Mouse (Mus musculus): ENCODE results near the gene Olfr608. TPM values are rescaled to one million over a fixed set of nuclear protein-coding genes. Genes with fewer than 3 reads are reported as not detected.
"Not testable (repeated sequence)": the region's sequence is repeated elsewhere in the genome, so short reads cannot be mapped to it uniquely, and the experiment has no call there.

Olfr608 gene
- not detected for total RNA-seq (2021)
- long read RNA-seq: 0 reads

DNA sequence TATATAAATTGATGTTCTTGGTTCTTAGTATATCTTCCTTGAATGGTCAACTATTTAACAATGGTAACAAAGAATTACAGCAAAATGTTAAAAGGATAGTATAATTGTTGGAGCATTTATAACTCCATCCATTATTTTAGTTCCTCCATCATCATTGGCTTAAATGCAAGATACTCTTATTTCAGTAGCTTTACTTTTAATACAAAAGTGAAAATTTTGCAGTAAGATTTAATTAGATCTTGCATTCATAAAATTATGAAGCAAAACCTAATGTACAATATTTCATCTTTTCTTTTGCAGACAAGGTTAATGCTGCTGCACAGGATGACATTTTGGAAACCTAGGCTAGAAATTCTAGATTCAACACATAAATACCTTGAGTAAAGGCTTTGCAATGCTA, at the start of gene Olfr608:
Gene Olfr608, plus strand, starts transcription at position 301 of the 400 bp plus-strand sequence.
- no peak for DNase-seq (ENCODE audit: low spot score in 2 of 2)

DNA sequence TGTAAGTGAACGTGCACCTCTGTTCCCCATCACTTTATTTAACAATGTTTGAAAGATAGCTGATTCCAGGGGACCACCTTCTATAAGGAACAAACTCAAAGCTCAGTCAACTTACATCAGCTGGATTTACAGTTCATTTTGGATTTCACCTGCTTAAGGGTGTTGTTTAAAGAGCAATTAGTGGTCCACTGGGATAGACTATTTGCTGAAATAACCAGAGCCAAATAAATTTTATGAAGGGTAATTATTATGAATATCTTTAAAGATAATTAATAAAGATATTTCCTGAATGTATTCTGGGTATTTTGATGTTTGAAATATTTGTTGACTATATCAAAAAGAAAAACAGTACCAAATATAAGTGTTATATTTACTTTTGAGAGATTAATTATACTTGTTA, 24.3 kb upstream of the Olfr608 start, which contains the start of gene Olfr605:
Gene Olfr605, minus strand, starts transcription at position 101 of the 400 bp plus-strand sequence.
- DNase-seq (ENCODE audit: low spot score in 2 of 2): no peak

DNA sequence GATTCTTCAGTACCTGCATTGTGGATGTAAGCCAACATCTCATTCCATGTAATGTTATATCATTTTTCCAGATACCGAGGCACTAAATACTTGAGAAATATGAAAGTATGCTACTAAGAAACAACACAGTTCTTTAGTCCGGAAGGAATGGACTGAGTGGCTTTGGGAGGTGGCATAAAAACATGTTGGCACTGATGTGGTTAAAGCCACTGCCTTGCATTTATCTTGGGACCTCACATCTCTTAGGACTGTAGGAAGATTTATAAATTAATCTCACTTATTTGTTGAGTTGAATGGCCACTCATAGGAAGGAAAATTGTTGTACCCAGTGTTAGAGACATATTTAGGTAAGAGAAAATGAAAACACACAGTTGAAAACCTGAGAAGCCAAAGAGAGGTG, 20.9 kb upstream of the Olfr608 start, which contains the start of gene Olfr606:
Gene Olfr606, plus strand, starts transcription at position 301 of the 400 bp plus-strand sequence.
- DNase-seq (ENCODE audit: low spot score in 2 of 2): no peak

DNA sequence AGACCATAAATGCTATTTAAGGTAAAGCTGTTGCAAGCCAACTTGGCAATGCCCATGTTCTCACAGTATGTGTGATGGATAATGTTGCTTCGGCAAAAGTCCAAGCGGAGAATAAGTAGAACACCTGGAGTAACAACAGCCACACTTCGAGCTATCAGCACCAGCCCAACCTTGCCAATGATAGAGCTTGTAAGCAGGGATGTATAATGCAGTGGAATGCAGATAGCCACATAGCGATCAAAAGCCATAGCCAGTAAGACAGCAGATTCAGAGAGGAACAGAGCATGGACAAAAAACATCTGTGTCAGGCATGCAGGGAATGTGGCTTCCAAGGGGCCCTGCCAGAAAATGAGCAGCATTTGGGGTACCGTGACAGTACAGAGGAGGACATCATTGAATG, 9.1 kb upstream of the Olfr608 start:
- no peak for DNase-seq (ENCODE audit: low spot score in 2 of 2)

DNA sequence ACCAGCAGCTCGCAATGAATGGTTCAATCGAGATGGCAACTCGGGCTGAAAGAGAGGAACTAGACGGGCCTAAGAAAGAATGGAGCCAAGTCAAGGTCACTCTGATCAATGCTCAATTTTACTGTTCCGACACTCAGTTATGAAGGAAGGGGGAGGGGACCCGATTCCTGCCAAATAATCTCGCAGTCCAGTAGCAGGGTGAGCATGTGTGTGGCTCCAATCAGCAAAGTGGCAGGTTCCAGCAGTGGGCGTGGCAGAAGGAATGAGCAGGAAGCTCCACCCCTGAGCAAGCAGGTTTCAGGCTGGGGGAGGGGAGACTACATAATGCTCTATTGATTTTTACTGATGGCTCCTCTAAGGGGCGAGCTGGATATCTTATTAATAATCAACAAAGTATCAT, 7.4 kb downstream of the Olfr608 start:
- DNase-seq (ENCODE audit: low spot score in 2 of 2): not testable (repeated sequence)

DNA sequence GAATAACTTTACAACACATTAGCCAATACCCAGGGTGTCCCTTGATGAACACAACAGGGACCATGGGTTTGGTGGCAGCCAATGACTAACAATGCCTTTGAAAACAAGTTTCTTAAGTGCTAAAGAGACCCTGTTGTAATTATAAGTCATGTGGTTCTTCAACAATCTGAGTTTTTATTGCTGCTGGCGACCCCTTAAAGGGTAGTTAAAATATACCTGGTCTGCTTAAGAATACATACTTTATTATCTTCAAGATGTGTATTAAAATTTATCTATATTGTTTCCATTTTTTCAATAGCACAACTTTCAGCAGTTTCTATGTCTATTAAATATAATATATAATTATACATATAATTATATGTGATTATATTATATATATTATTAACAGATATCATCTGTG, 28.3 kb downstream of the Olfr608 start, which contains the start of gene Olfr609:
Gene Olfr609, minus strand, starts transcription at position 101 of the 400 bp plus-strand sequence.
- DNase-seq (ENCODE audit: low spot score in 2 of 2): no peak

DNA sequence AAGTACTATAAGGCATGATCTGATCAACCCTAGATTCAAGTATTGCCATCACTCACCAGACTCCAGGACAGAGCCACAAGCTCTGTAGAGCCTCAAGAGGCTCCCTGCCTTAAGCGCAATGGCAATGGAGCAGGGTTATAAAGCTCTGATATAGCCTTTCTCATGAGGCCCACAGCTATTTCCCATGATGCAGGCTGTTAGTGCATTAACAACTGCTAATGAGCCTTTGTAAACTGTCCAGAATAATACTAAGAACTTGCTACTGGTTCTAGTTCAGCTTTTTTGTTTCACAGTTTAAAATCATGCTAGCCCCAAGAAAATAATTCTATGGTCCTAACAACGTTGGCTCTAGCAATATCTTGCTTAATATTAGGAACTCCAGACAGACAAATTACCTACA, 42.3 kb downstream of the Olfr608 start, which contains the start of gene Olfr610:
Gene Olfr610, minus strand, starts transcription at position 101 of the 400 bp plus-strand sequence.
- DNase-seq (ENCODE audit: low spot score in 2 of 2): no peak

DNA sequence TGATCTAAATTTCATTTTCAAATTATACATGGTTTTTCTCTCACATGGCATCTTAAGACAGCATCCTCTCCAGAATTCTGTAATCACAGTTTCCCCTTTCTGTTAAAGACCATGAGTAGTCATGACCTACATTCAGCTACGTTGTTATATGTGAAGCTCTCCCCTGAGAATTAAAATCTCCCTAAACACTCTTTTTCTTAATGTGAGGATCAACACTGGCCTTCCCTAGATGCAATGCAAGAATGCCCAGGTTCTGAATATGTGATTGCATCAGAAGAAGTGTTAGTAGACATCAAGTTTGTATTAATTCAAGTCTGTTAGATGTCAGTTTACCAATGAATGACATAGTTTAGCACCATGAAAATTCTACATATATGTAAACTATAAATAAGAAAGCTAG, 51.1 kb downstream of the Olfr608 start, which contains the start of gene Olfr611:
Gene Olfr611, minus strand, starts transcription at position 101 of the 400 bp plus-strand sequence.
- DNase-seq (ENCODE audit: low spot score in 2 of 2): not testable (repeated sequence)

Other genes starting within 250 kb of the Olfr608 start
- not detected for gene Usp17ld, start 217.4 kb upstream of the Olfr608 start, total RNA-seq (2021)
- not detected for gene Olfr596, start 164.2 kb upstream of the Olfr608 start, total RNA-seq (2021)
- gene Olfr597, start 153.6 kb upstream of the Olfr608 start, total RNA-seq (2021): not detected
- not detected for gene Olfr598, start 146.3 kb upstream of the Olfr608 start, total RNA-seq (2021)
- gene Olfr599, start 134.0 kb upstream of the Olfr608 start, total RNA-seq (2021): not detected
- gene Olfr600, start 120.2 kb upstream of the Olfr608 start, total RNA-seq (2021): not detected
- gene Olfr601, start 107.2 kb upstream of the Olfr608 start, total RNA-seq (2021): not detected
- gene Olfr603, start 83.7 kb upstream of the Olfr608 start, total RNA-seq (2021): not detected
- not detected for gene Usp17lc, start 54.8 kb upstream of the Olfr608 start, total RNA-seq (2021)
- not detected for gene Olfr605, start 24.4 kb upstream of the Olfr608 start, total RNA-seq (2021)
- not detected for gene Olfr606, start 20.8 kb upstream of the Olfr608 start, total RNA-seq (2021)
- not detected for gene Olfr607, start 5.7 kb upstream of the Olfr608 start, total RNA-seq (2021)
- not detected for gene Olfr609, start 28.2 kb downstream of the Olfr608 start, total RNA-seq (2021)
- not detected for gene Olfr610, start 42.2 kb downstream of the Olfr608 start, total RNA-seq (2021)
- not detected for gene Olfr611, start 51.0 kb downstream of the Olfr608 start, total RNA-seq (2021)
- gene Olfr612, start 72.8 kb downstream of the Olfr608 start, total RNA-seq (2021): not detected
- not detected for gene Olfr613, start 78.2 kb downstream of the Olfr608 start, total RNA-seq (2021)
- not detected for gene Olfr615, start 86.2 kb downstream of the Olfr608 start, total RNA-seq (2021)
- gene Olfr616, start 99.3 kb downstream of the Olfr608 start, total RNA-seq (2021): not detected
- gene Olfr617, start 103.2 kb downstream of the Olfr608 start, total RNA-seq (2021): not detected
- not detected for gene Olfr618, start 120.2 kb downstream of the Olfr608 start, total RNA-seq (2021)
- not detected for gene Olfr619, start 130.7 kb downstream of the Olfr608 start, total RNA-seq (2021)
- gene Olfr620, start 142.7 kb downstream of the Olfr608 start, total RNA-seq (2021): not detected
- gene Olfr622, start 172.8 kb downstream of the Olfr608 start, total RNA-seq (2021): not detected
- gene Olfr623, start 193.8 kb downstream of the Olfr608 start, total RNA-seq (2021): not detected
- under 1 TPM in 1 of 2 experiments, not detected in 1; 0.21 TPM for gene Olfr624, start 201.3 kb downstream of the Olfr608 start, total RNA-seq (2021)
- not detected for gene Olfr625-ps1, start 212.8 kb downstream of the Olfr608 start, total RNA-seq (2021)
- not detected for gene Olfr243, start 244.8 kb downstream of the Olfr608 start, total RNA-seq (2021)

All from layer of hippocampus, postnatal 10 days (tissue).